Mouse (Mus musculus) myocyte (in vitro differentiated cells): ENCODE results near the gene Noct.

Experiments
- CEBPB ChIP-seq: IDR thresholded peaks from 2 replicates; pipeline ENCODE4 v1.6.1; 2011; ENCODE audit warnings: mild to moderate bottlenecking, moderate library complexity; ENCODE audit not compliant: poor library complexity, insufficient read depth, severe bottlenecking
- E2F4 ChIP-seq: IDR thresholded peaks from one replicate; pipeline ENCODE4 v1.6.1; 2011; ENCODE audit warnings: mild to moderate bottlenecking, control low read depth, moderate library complexity; ENCODE audit not compliant: insufficient read depth
- MAX ChIP-seq: IDR thresholded peaks from one replicate; pipeline ENCODE4 v1.6.1; 2011; ENCODE audit warnings: low read depth, mild to moderate bottlenecking, control low read depth
- MYOD1 ChIP-seq, 3 experiments: IDR thresholded peaks; one replicate each; pipeline ENCODE4 v1.6.1; 2011; ENCODE audit warnings: control low read depth in 2 of 3, low read depth in 2 of 3, mild to moderate bottlenecking in 2 of 3, moderate library complexity in 1 of 3; ENCODE audit not compliant: insufficient read length in 2 of 3, control insufficient read depth in 1 of 3
- MYOG ChIP-seq, 3 experiments: IDR thresholded peaks; one replicate each; pipeline ENCODE4 v1.6.1; 2011; ENCODE audit warnings: control low read depth in 2 of 3, low read depth in 2 of 3, mild to moderate bottlenecking in 2 of 3; ENCODE audit not compliant: insufficient read length in 2 of 3, control insufficient read depth in 1 of 3, insufficient read depth in 1 of 3
- POLR2A ChIP-seq: IDR thresholded peaks from one replicate; pipeline ENCODE4 v1.6.1; 2011; ENCODE audit warnings: low read depth, mild to moderate bottlenecking, control low read depth, moderate library complexity; ENCODE audit not compliant: insufficient read length
- POLR2AphosphoS2 ChIP-seq: IDR thresholded peaks from one replicate; pipeline ENCODE4 v1.6.1; 2011; ENCODE audit warnings: low read depth, control low read depth; ENCODE audit not compliant: insufficient read length
- REST ChIP-seq: IDR thresholded peaks from one replicate; pipeline ENCODE4 v1.6.1; 2011; ENCODE audit warnings: mild to moderate bottlenecking, control low read depth, moderate library complexity; ENCODE audit not compliant: insufficient read depth, insufficient read length
- SRF ChIP-seq: IDR thresholded peaks from one replicate; pipeline ENCODE4 v1.6.1; 2011; ENCODE audit warnings: low read depth; ENCODE audit not compliant: control insufficient read depth, insufficient read length
- TCF12 ChIP-seq: IDR thresholded peaks from one replicate; pipeline ENCODE4 v1.6.1; 2011; ENCODE audit warnings: mild to moderate bottlenecking, control low read depth; ENCODE audit not compliant: poor library complexity, insufficient read depth, severe bottlenecking
- TCF3 ChIP-seq: IDR thresholded peaks from one replicate; pipeline ENCODE4 v1.6.1; 2011; ENCODE audit warnings: low read depth, control low read depth; ENCODE audit not compliant: insufficient read length
- USF1 ChIP-seq: IDR thresholded peaks from one replicate; pipeline ENCODE4 v1.6.1; 2011; ENCODE audit warnings: low read depth, mild to moderate bottlenecking, control low read depth, moderate library complexity

GRCm38 (mm10) chr3:51196724-51197111 is 27.5 kb upstream of the Noct start:
- TF ChIP-seq REST (no peak), MAX (no peak), USF1 (no peak), CEBPB (no peak), E2F4 (no peak), TCF12 (no peak), POLR2A (no peak), MYOG (IDR thresholded peaks at IDR 0.05; ENCODE audit: control insufficient read depth in 1 of 3, insufficient read depth in 1 of 3, insufficient read length in 2 of 3, low read depth in 2 of 3) (no peak), POLR2AphosphoS2 (no peak), SRF (no peak), MYOD1 (IDR thresholded peaks at IDR 0.05; ENCODE audit: control insufficient read depth in 1 of 3, insufficient read length in 2 of 3, low read depth in 2 of 3) (no peak), TCF3 (no peak)
